In the genomic region with DNA sequence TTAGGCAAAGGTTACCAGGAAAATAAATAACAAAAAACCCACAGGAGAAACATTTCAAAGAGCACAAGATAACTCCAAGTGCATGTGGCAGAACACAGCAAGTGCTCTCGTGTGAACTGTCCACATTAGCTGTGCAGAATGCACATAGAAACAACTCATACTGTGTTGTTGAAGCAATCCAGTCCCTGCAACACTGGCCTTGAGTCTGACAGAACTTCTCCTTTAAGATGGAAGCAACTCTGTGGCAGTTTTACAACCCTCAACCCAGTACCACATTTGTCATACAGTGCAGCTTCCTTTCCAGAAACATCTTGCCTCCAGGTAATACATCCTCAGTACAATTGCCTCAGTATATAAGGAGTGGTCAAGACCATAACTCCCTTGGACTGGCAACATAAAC, we compare ENCODE assay signal across 9 mouse cellular contexts. TPM values are rescaled to one million over a fixed set of nuclear protein-coding genes. Genes with fewer than 3 reads are reported as not detected.
DNase-seq lines count a peak whose midpoint lies in the region; ATAC-seq and TF ChIP-seq lines count a peak whose summit lies in the region.
"Had no signal": no experiment of that assay in that cellular context is flagged by ENCODE, and none has a peak within 500 bp of the region (broad histone marks: within the 10 kb centered on the region; RNA-seq: fewer than 3 reads in every experiment).

No protein-coding gene starts in this region.

- 0% methylated on average over 1 of the region's 1 CpGs for WGBS in spleen, adult 2 months
- 60% methylated on average over 1 of the region's 1 CpGs for WGBS in forebrain, postnatal 0 days
- 18% methylated on average over 1 of the region's 1 CpGs for WGBS in liver, embryonic 14.5 days (ENCODE audit: insufficient replicate concordance)

- no peak for TF ChIP-seq CTCF in spleen, adult 2 months (IDR thresholded peaks at IDR 0.05; ENCODE audit: extremely low read depth, insufficient read depth, insufficient read length, insufficient replicate concordance)
- no peak for TF ChIP-seq CTCF in forebrain, postnatal 0 days (IDR thresholded peaks at IDR 0.05; ENCODE audit: low read depth)
- no peak for TF ChIP-seq CTCF in liver, embryonic 14.5 days (IDR thresholded peaks at IDR 0.05; ENCODE audit: low read depth)

- no peak for ATAC-seq in forebrain, postnatal 0 days
- ATAC-seq in liver, embryonic 14.5 days (ENCODE audit: insufficient read depth) = no peak

- H3K4me3 ChIP-seq in spleen, adult 2 months (ENCODE audit: extremely low read depth, insufficient read depth, insufficient read length) = peak overlapping the region; percentile 79; the same call in 1 of the 2 replicates
- no peak overlapping the region; the same call in 1 of the 2 replicates for H3K4me3 ChIP-seq in forebrain, postnatal 0 days (ENCODE audit: low read depth, low read length)
- peak overlapping the region; percentile 73 to 99 for H3K4me3 ChIP-seq in liver, embryonic 14.5 days (ENCODE audit: insufficient read depth in 1 of 2, low read depth in 2 of 2, low read length in 2 of 2)

- no peak for TF ChIP-seq EP300 in liver, embryonic 14.5 days (IDR thresholded peaks at IDR 0.05; ENCODE audit: low read depth)

- H3K4me2 ChIP-seq in forebrain, postnatal 0 days (ENCODE audit: low read depth) = peak overlapping the region; percentile 90
- H3K4me2 ChIP-seq in liver, embryonic 14.5 days (ENCODE audit: low read depth) = peak overlapping the region; percentile 99

- H3K27ac ChIP-seq in spleen, adult 2 months (ENCODE audit: insufficient read depth, low read length) = no peak overlapping the region
- no peak overlapping the region for H3K27ac ChIP-seq in forebrain, postnatal 0 days (ENCODE audit: low read depth, low read length)
- H3K27ac ChIP-seq in liver, embryonic 14.5 days = peak overlapping the region; percentile 21; the same call in 1 of the 2 replicates

- no peaks in the 10 kb centered on the region for H3K36me3 ChIP-seq in spleen, adult 2 months (ENCODE audit: control insufficient read depth, insufficient read depth, low read length)
- H3K36me3 ChIP-seq in forebrain, postnatal 0 days (ENCODE audit: insufficient read depth) = peaks cover 19% of the 10 kb centered on the region
- H3K36me3 ChIP-seq in liver, embryonic 14.5 days (replicated peaks; ENCODE audit: control insufficient read depth, insufficient read depth, low read depth) = peaks cover 8% of the 10 kb centered on the region

- H3K4me1 ChIP-seq in spleen, adult 2 months (ENCODE audit: control insufficient read depth, insufficient read depth, insufficient read length) = peaks cover 36% of the 10 kb centered on the region
- H3K4me1 ChIP-seq in forebrain, postnatal 0 days (ENCODE audit: insufficient read depth) = peaks cover 18% of the 10 kb centered on the region
- peaks cover 33 to 39% of the 10 kb centered on the region in 2 experiments for H3K4me1 ChIP-seq in liver, embryonic 14.5 days (replicated peaks; ENCODE audit: control insufficient read depth in 2 of 2, insufficient read depth in 2 of 2, low read length in 1 of 2)

- no peak for DNase-seq in spleen, adult 2 months (ENCODE audit: low read depth in 1 of 2, low spot score in 2 of 2)
- DNase-seq in spleen, postnatal 36 days (ENCODE audit: low spot score in 2 of 2) = no peak
- no peak for DNase-seq in forebrain, postnatal 0 days
- DNase-seq in liver, embryonic 14.5 days (ENCODE audit: low read depth in 3 of 3, low spot score in 3 of 3) = no peak
- DNase-seq in adrenal gland, adult 18-20 months (ENCODE audit: low spot score in 2 of 2) = no peak
- no peak for DNase-seq in T-cell, adult 2 months (ENCODE audit: low spot score)
- DNase-seq in ovary, postnatal 10 days (ENCODE audit: low spot score) = no peak
- DNase-seq: adrenal gland, adult 2 months had no signal

- TF ChIP-seq POLR2A in spleen, adult 2 months (IDR thresholded peaks at IDR 0.05; ENCODE audit: low read depth, low read length) = no peak

- no peak overlapping the region for H3K9ac ChIP-seq in forebrain, postnatal 0 days
- H3K9ac ChIP-seq in liver, embryonic 14.5 days (replicated peaks) = peak overlapping the region; percentile 94

- H3K27me3 ChIP-seq in spleen, adult 2 months (ENCODE audit: control insufficient read depth, insufficient read depth, low read length) = no peaks in the 10 kb centered on the region
- no peaks in the 10 kb centered on the region for H3K27me3 ChIP-seq in forebrain, postnatal 0 days (ENCODE audit: insufficient read depth, low read length)
- no peaks in the 10 kb centered on the region for H3K27me3 ChIP-seq in liver, embryonic 14.5 days (ENCODE audit: control insufficient read depth, insufficient read depth, low read length)

- H3K9me3 ChIP-seq in forebrain, postnatal 0 days (ENCODE audit: low read length) = no peaks in the 10 kb centered on the region
- no peaks in the 10 kb centered on the region for H3K9me3 ChIP-seq in liver, embryonic 14.5 days (ENCODE audit: control insufficient read depth, low read length)

RNA-seq across cellular contexts. Expression of gene Ppp6r1, which starts 2.0 kb away (rescaled TPM):
- polyA plus RNA-seq in spleen, adult 2 months (2012; rRNA removed) = 136 and 159 TPM in 2 replicates
- total RNA-seq in forebrain, postnatal 0 days (2014; rRNA removed) = 89.3 and 99.1 TPM in 2 replicates
- polyA plus RNA-seq in forebrain, postnatal 0 days (2015; fragmentation: Nextera tagmentation; extraction: Ambion mirVana) = 5.1 and 8.3 TPM in 2 replicates
- 30.8 and 33.6 TPM in 2 replicates for polyA plus RNA-seq in liver, embryonic 14.5 days (2012; rRNA removed)
- 4.3 and 5.1 TPM in 2 replicates for polyA plus RNA-seq in liver, embryonic 14.5 days (2014; fragmentation: Nextera tagmentation; extraction: Ambion mirVana)
- total RNA-seq in adrenal gland, adult 18-20 months (2021) = 10 to 100 TPM; 79.2 to 98.8 TPM

RNA-seq across cellular contexts. Expression of gene Tmem86b, which starts 25.6 kb away (rescaled TPM):
- 31.9 and 32.7 TPM in 2 replicates for polyA plus RNA-seq in spleen, adult 2 months (2012; rRNA removed)
- 10.8 and 11.8 TPM in 2 replicates for total RNA-seq in forebrain, postnatal 0 days (2014; rRNA removed)
- polyA plus RNA-seq in forebrain, postnatal 0 days (2015; fragmentation: Nextera tagmentation; extraction: Ambion mirVana) = 0.64 and 0.70 TPM in 2 replicates
- 36.4 and 51.0 TPM in 2 replicates for polyA plus RNA-seq in liver, embryonic 14.5 days (2012; rRNA removed)
- 30.5 and 32.9 TPM in 2 replicates for polyA plus RNA-seq in liver, embryonic 14.5 days (2014; fragmentation: Nextera tagmentation; extraction: Ambion mirVana)
- total RNA-seq in adrenal gland, adult 18-20 months (2021) = 1 to 10 TPM; 7.4 to 9.6 TPM

RNA-seq across cellular contexts. Expression of gene Hspbp1, which starts 28.1 kb away (rescaled TPM):
- 32.2 and 37.3 TPM in 2 replicates for polyA plus RNA-seq in spleen, adult 2 months (2012; rRNA removed)
- total RNA-seq in forebrain, postnatal 0 days (2014; rRNA removed) = 188 and 219 TPM in 2 replicates
- polyA plus RNA-seq in forebrain, postnatal 0 days (2015; fragmentation: Nextera tagmentation; extraction: Ambion mirVana) = 206 and 214 TPM in 2 replicates
- polyA plus RNA-seq in liver, embryonic 14.5 days (2012; rRNA removed) = 28.2 and 38.5 TPM in 2 replicates
- 56.7 and 60.6 TPM in 2 replicates for polyA plus RNA-seq in liver, embryonic 14.5 days (2014; fragmentation: Nextera tagmentation; extraction: Ambion mirVana)
- total RNA-seq in adrenal gland, adult 18-20 months (2021) = 10 to 100 TPM; 47.8 TPM

RNA-seq across cellular contexts. Expression of gene Brsk1, which starts 33.6 kb away (rescaled TPM):
- 0.84 and 1.3 TPM in 2 replicates for polyA plus RNA-seq in spleen, adult 2 months (2012; rRNA removed)
- 188 and 205 TPM in 2 replicates for total RNA-seq in forebrain, postnatal 0 days (2014; rRNA removed)
- 4.6 and 6.2 TPM in 2 replicates for polyA plus RNA-seq in forebrain, postnatal 0 days (2015; fragmentation: Nextera tagmentation; extraction: Ambion mirVana)
- polyA plus RNA-seq in liver, embryonic 14.5 days (2012; rRNA removed) = 0.39 and 0.54 TPM in 2 replicates
- not detected in 2 replicates for polyA plus RNA-seq in liver, embryonic 14.5 days (2014; fragmentation: Nextera tagmentation; extraction: Ambion mirVana)
- total RNA-seq in adrenal gland, adult 18-20 months (2021) = 1 to 10 TPM; 4.0 to 5.3 TPM

RNA-seq across cellular contexts. Expression of gene Ptprh, which starts 53.0 kb away (rescaled TPM):
- 0.07 and 0.11 TPM in 2 replicates for polyA plus RNA-seq in spleen, adult 2 months (2012; rRNA removed)
- 0.54 and 2.9 TPM in 2 replicates for total RNA-seq in forebrain, postnatal 0 days (2014; rRNA removed)
- polyA plus RNA-seq in forebrain, postnatal 0 days (2015; fragmentation: Nextera tagmentation; extraction: Ambion mirVana) = 1.0 and 1.1 TPM in 2 replicates
- polyA plus RNA-seq in liver, embryonic 14.5 days (2012; rRNA removed) = not detected in 2 replicates
- not detected in 2 replicates for polyA plus RNA-seq in liver, embryonic 14.5 days (2014; fragmentation: Nextera tagmentation; extraction: Ambion mirVana)
- not detected for total RNA-seq in adrenal gland, adult 18-20 months (2021)
- total RNA-seq: adrenal gland, adult 2 months; hematopoietic stem cell, adult 5-6 weeks had no signal
- polyA plus RNA-seq: adrenal gland, adult 2 months had no signal

Comparison
In these comparisons a context has a peak if more than half of its experiments do, and no peak if none do; other contexts are left out.
1. RNA of gene Tmem86b, which starts 25.6 kb away (polyA plus RNA-seq): 30.5 to 51.0 TPM in liver, embryonic 14.5 days and 31.9 to 32.7 TPM in spleen, adult 2 months; 0.64 to 0.70 TPM in forebrain, postnatal 0 days; every median in the first group is over 10 times any median in the second.